Mouse (Mus musculus) cerebellum, adult 11-12 months (tissue): Measurements from ENCODE around the gene Cadm1.

Source experiments
- DNase-seq: peaks from one replicate; pipeline ENCODE4 v3.0.0; 2022

The Cadm1 gene

GRCm38 (mm10) chr9:47529602-47530450 is at the start of gene Cadm1:
Cadm1 (plus strand) TSS chr9:47530173.
- DNase-seq = peak; percentile 99

- no peak for DNase-seq
Measured at GRCm38 (mm10) chr9:47484506-47484905, 45.5 kb upstream of the Cadm1 start.

- DNase-seq = no peak
Measured at GRCm38 (mm10) chr9:47485186-47485585, 44.8 kb upstream of the Cadm1 start.

GRCm38 (mm10) chr9:47499761-47500160 is 30.2 kb upstream of the Cadm1 start:
- DNase-seq = peak; percentile 43

GRCm38 (mm10) chr9:47505956-47506355 is 24.0 kb upstream of the Cadm1 start:
- DNase-seq = no peak

GRCm38 (mm10) chr9:47506876-47507275 is 23.1 kb upstream of the Cadm1 start:
- no peak for DNase-seq

GRCm38 (mm10) chr9:47508109-47508508 is 21.9 kb upstream of the Cadm1 start:
- no peak for DNase-seq

GRCm38 (mm10) chr9:47512521-47512920 is 17.5 kb upstream of the Cadm1 start:
- no peak for DNase-seq

GRCm38 (mm10) chr9:47514318-47514717 is 15.7 kb upstream of the Cadm1 start:
- DNase-seq = no peak

GRCm38 (mm10) chr9:47516238-47516637 is 13.7 kb upstream of the Cadm1 start:
- DNase-seq = no peak

- DNase-seq = no peak
Measured at GRCm38 (mm10) chr9:47527290-47527689, 2.7 kb upstream of the Cadm1 start.

GRCm38 (mm10) chr9:47527741-47528140 is 2.2 kb upstream of the Cadm1 start:
- DNase-seq = no peak

- no peak for DNase-seq
Measured at GRCm38 (mm10) chr9:47529182-47529581, 791 bp upstream of the Cadm1 start.

GRCm38 (mm10) chr9:47530544-47530921 is 560 bp downstream of the Cadm1 start:
- DNase-seq = no peak

GRCm38 (mm10) chr9:47530922-47531850 is 1.2 kb downstream of the Cadm1 start:
- peak; percentile 84 for DNase-seq

GRCm38 (mm10) chr9:47532215-47532865 is 2.4 kb downstream of the Cadm1 start:
- peak; percentile 32 for DNase-seq

GRCm38 (mm10) chr9:47533461-47533860 is 3.5 kb downstream of the Cadm1 start:
- DNase-seq = no peak

GRCm38 (mm10) chr9:47534573-47535475 is 4.9 kb downstream of the Cadm1 start:
- peak; percentile 40 for DNase-seq

GRCm38 (mm10) chr9:47545245-47545644 is 15.3 kb downstream of the Cadm1 start:
- DNase-seq = no peak

GRCm38 (mm10) chr9:47545667-47546066 is 15.7 kb downstream of the Cadm1 start:
- no peak for DNase-seq

GRCm38 (mm10) chr9:47548402-47548801 is 18.4 kb downstream of the Cadm1 start:
- DNase-seq = no peak

GRCm38 (mm10) chr9:47548916-47549315 is 18.9 kb downstream of the Cadm1 start:
- DNase-seq = no peak
